Mouse (Mus musculus): Measurements from ENCODE around the gene Cachd1.

DNA sequence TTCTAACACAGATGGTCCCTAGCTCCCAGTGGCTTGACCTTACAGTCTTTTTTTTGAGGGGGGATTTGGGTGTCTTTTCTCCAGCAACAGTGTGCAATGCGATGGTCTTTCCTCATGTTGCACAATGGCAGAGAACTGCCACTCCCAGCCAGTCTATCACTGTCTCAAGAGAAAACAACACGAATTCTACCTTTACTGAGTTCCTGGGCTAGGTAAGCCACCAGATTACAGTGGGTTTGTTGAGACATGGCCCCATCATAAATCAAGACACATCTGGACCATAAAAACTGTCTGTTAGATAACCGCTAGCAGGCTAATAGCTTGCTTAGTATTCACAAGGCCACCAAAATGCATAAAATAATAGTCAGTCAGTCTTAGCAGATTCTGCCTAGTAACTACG is 147.8 kb downstream of the Cachd1 start:
- TF ChIP-seq EP300 (IDR thresholded peaks at IDR 0.05; ENCODE audit: insufficient read depth, low read depth, low read length) = no peak
- TF ChIP-seq CTCF (IDR thresholded peaks at IDR 0.05; ENCODE audit: low read depth, low read length) = no peak
